Mouse (Mus musculus): ENCODE results near the gene Nans. TPM values are rescaled to one million over a fixed set of nuclear protein-coding genes. Genes with fewer than 3 reads are reported as not detected.

The Nans gene
- polyA plus RNA-seq, 1 experiment from 2014 or later = 96.1 TPM

DNA sequence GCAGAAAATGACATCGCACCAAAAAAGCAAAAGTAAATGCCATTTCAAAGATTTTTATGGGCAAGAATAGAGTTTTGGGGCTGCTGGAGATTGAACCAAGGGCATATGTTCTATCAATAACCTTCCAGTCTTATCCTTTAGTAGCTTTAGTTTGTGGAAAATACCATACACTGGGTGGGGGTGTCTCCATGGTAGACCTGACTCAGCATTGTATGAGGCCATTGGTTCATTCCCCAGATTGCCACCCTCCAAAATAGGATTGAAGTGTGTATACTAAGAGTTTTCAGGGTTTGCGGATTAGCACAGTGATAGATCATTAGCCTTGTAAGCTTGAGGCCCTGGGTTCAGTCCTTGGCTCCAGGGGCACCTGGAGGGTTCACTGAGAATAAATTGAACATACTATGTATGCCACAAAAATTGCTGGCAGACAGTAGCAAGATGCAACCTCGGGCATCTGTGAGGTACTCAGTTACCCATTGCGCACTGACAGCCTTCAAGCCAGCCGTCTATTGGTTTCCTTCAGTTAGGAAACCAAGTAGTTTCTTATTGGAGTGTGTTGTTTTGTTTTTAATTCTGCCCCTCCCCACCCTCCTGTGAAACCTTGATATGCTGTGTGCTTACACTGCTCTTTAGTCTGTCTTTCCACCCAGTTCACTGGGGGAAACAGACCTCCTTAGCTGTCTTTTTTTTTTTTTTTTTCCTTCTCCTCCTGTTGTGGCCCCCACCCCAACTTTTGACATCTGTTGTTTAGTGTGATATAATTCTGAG, 34.8 kb upstream of the Nans start:
- no peaks in the 10 kb centered on the region for H3K27me3 ChIP-seq (ENCODE audit: low read depth, poor library complexity, severe bottlenecking)
- H3K27ac ChIP-seq = no peak overlapping the region
- no peak for DNase-seq (ENCODE audit: low spot score)
- H3K4me3 ChIP-seq = peak overlapping the region; percentile 90
- peaks cover 35% of the 10 kb centered on the region for H3K36me3 ChIP-seq
- no peaks in the 10 kb centered on the region for H3K9me3 ChIP-seq (replicated peaks)
- WGBS = 90% methylated on average over 5 of the region's 5 CpGs
- H3K4me1 ChIP-seq = peaks cover 47% of the 10 kb centered on the region

GRCm38 (mm10) chr4:46456762-46457161, 32.3 kb upstream of the Nans start:
- no peak for DNase-seq (ENCODE audit: low spot score)
- peaks cover 59% of the 10 kb centered on the region for H3K36me3 ChIP-seq
- H3K9me3 ChIP-seq (replicated peaks) = no peaks in the 10 kb centered on the region
- no peak overlapping the region for H3K27ac ChIP-seq
- H3K4me3 ChIP-seq = no peak overlapping the region
- no peaks in the 10 kb centered on the region for H3K27me3 ChIP-seq (ENCODE audit: low read depth, poor library complexity, severe bottlenecking)
- 91% methylated on average over 4 of the region's 4 CpGs for WGBS
- H3K4me1 ChIP-seq = peaks cover 37% of the 10 kb centered on the region

DNA sequence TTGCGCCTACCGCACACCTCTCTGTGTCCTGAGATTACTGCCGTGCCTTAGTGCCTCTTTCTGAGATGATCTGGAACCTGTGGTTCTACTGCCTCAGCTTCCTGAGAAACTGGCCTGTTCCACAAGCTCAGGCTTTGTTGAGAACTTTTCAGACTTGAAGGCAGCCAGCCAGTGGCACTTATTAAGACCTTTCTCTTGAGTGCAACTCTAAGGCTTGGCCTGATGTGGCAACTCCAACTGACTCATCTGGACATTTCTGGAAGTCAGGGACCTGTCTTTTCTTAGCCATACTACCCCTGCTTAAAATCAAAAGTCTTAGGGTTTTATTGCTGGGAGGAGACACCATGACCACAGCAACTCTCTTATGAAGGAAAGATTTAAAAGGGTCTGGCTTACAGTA, 31.9 kb upstream of the Nans start:
- Histone ChIP-seq H3K27me3 (ENCODE audit: low read depth, poor library complexity, severe bottlenecking) (no peaks in the 10 kb centered on the region), H3K4me1 (peaks cover 36% of the 10 kb centered on the region), H3K9me3 (replicated peaks) (no peaks in the 10 kb centered on the region), H3K27ac (no peak overlapping the region), H3K36me3 (peaks cover 63% of the 10 kb centered on the region), H3K4me3 (no peak overlapping the region)
- DNase-seq (ENCODE audit: low spot score) = no peak
- WGBS = over 99% methylated on average over 3 of the region's 3 CpGs

DNA sequence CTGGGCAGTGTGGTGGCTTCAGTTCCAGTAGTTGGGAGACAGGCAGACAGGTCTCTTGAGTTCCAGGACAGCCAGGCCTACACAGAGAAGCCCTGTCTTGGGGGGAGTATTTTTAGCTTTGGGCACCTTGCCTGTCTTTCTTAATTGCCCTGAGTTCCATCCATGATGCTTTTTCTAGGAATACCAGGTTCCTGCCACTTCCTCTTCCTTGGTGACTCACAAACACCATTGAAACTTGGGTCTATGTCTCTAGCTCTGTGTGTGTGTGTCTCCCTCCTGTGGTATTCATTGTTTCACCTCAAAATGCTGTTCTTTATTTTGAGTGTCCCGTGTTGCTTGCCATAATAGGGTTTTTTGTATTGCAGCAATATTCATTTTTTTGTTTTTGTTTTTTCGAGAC, 30.6 kb upstream of the Nans start:
- no peak overlapping the region for H3K27ac ChIP-seq

GRCm38 (mm10) chr4:46463130-46463830, 25.8 kb upstream of the Nans start:
- H3K4me3 ChIP-seq = no peak overlapping the region
- peaks cover 96% of the 10 kb centered on the region for H3K36me3 ChIP-seq
- no peak overlapping the region for H3K27ac ChIP-seq
- 88% methylated on average over 7 of the region's 7 CpGs for WGBS
- DNase-seq (ENCODE audit: low spot score) = no peak
- no peaks in the 10 kb centered on the region for H3K4me1 ChIP-seq
- no peaks in the 10 kb centered on the region for H3K27me3 ChIP-seq (ENCODE audit: low read depth, poor library complexity, severe bottlenecking)
- H3K9me3 ChIP-seq (replicated peaks) = no peaks in the 10 kb centered on the region

More for the DNA sequence above, 30.6 kb upstream of the Nans start:
- Histone ChIP-seq H3K27me3 (ENCODE audit: low read depth, poor library complexity, severe bottlenecking) (no peaks in the 10 kb centered on the region), H3K9me3 (replicated peaks) (no peaks in the 10 kb centered on the region), H3K4me3 (no peak overlapping the region), H3K36me3 (peaks cover 72% of the 10 kb centered on the region), H3K4me1 (peaks cover 24% of the 10 kb centered on the region)
- no peak for DNase-seq (ENCODE audit: low spot score)
- 96% methylated on average over 2 of the region's 2 CpGs for WGBS

- DNase-seq (ENCODE audit: low spot score) = no peak
- 94% methylated on average over 3 of the region's 3 CpGs for WGBS
- Histone ChIP-seq H3K4me3 (no peak overlapping the region), H3K4me1 (no peaks in the 10 kb centered on the region), H3K9me3 (replicated peaks) (no peaks in the 10 kb centered on the region), H3K36me3 (peaks cover 100% of the 10 kb centered on the region), H3K27ac (no peak overlapping the region), H3K27me3 (ENCODE audit: low read depth, poor library complexity, severe bottlenecking) (no peaks in the 10 kb centered on the region)
Measured at GRCm38 (mm10) chr4:46465740-46466139, 23.3 kb upstream of the Nans start.

DNA sequence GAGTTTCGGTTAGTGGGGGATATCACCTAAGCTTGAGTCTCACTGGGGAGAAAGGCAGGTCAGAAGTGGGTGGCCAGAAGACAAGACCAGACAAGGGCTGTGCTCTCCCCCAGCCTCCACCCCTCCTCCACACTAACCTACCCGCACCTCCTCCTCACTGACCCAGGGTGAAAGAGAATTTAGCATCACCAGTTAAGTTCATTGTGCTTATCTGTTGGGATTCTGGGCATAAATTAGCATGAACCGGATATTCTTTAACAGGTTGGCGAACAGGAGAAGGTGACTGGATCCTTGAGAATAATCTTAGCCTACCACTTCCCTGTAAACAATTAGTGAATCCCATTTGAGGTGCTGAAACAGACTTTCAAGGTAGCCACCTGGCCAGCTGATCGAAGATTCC, 13.9 kb upstream of the Nans start:
- Histone ChIP-seq H3K9me3 (replicated peaks) (no peaks in the 10 kb centered on the region), H3K4me1 (no peaks in the 10 kb centered on the region), H3K4me3 (no peak overlapping the region), H3K27ac (no peak overlapping the region), H3K27me3 (ENCODE audit: low read depth, poor library complexity, severe bottlenecking) (no peaks in the 10 kb centered on the region), H3K36me3 (peaks cover 86% of the 10 kb centered on the region)
- 93% methylated on average over 5 of the region's 5 CpGs for WGBS
- no peak for DNase-seq (ENCODE audit: low spot score)

GRCm38 (mm10) chr4:46479081-46479480, 10.0 kb upstream of the Nans start:
- WGBS = 93% methylated on average over 2 of the region's 2 CpGs

GRCm38 (mm10) chr4:46485696-46486417, 3.2 kb upstream of the Nans start:
- H3K27me3 ChIP-seq (ENCODE audit: low read depth, poor library complexity, severe bottlenecking) = no peaks in the 10 kb centered on the region
- peaks cover 17% of the 10 kb centered on the region for H3K4me1 ChIP-seq
- H3K27ac ChIP-seq = no peak overlapping the region; the same call in 1 of the 2 replicates
- WGBS = 47% methylated on average over 14 of the region's 14 CpGs
- H3K9me3 ChIP-seq (replicated peaks) = no peaks in the 10 kb centered on the region
- peak; percentile 42 for DNase-seq (ENCODE audit: low spot score)
- H3K4me3 ChIP-seq = no peak overlapping the region
- 0 out of 2 replicates have a peak, but pooled peaks cover 2% of the 10 kb centered on the region for H3K36me3 ChIP-seq

More at GRCm38 (mm10) chr4:46479081-46479480, 10.0 kb upstream of the Nans start:
- H3K9me3 ChIP-seq (replicated peaks) = no peaks in the 10 kb centered on the region
- H3K4me3 ChIP-seq = no peak overlapping the region; the same call in 1 of the 2 replicates
- H3K27me3 ChIP-seq (ENCODE audit: low read depth, poor library complexity, severe bottlenecking) = no peaks in the 10 kb centered on the region
- peaks cover 47% of the 10 kb centered on the region for H3K36me3 ChIP-seq
- DNase-seq (ENCODE audit: low spot score) = no peak
- no peak overlapping the region for H3K27ac ChIP-seq
- H3K4me1 ChIP-seq = no peaks in the 10 kb centered on the region

GRCm38 (mm10) chr4:46487348-46487747, 1.7 kb upstream of the Nans start:
- peaks cover 11% of the 10 kb centered on the region for H3K36me3 ChIP-seq
- peaks cover 22% of the 10 kb centered on the region for H3K4me1 ChIP-seq
- H3K27ac ChIP-seq = no peak overlapping the region
- no peaks in the 10 kb centered on the region for H3K27me3 ChIP-seq (ENCODE audit: low read depth, poor library complexity, severe bottlenecking)
- H3K4me3 ChIP-seq = no peak overlapping the region
- DNase-seq (ENCODE audit: low spot score) = no peak
- no peaks in the 10 kb centered on the region for H3K9me3 ChIP-seq (replicated peaks)
- WGBS = 95% methylated on average over 5 of the region's 5 CpGs

DNA sequence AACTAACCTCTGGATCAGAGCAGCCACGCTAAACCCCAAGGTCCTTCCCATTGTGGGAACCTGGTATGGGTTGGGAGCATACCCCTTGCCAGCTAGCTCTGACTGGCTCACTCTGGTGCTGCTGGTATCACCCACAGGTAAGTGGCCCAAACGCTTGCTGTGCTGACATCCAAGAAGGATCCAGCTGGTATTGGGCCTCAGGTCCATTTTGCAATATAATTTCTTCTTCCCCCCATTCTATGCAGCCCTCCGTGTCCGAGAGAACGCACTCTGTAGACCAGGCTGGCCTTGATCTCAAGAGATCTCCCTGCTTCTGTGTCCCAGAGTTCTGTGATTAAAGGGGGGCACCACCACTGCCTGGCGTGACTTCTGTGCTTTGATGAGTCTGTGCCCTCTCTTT, 4.0 kb downstream of the Nans start:
- Histone ChIP-seq H3K27me3 (ENCODE audit: low read depth, poor library complexity, severe bottlenecking) (no peaks in the 10 kb centered on the region), H3K4me1 (peaks cover 13% of the 10 kb centered on the region), H3K36me3 (peaks cover 59% of the 10 kb centered on the region), H3K27ac (no peak overlapping the region), H3K9me3 (replicated peaks) (no peaks in the 10 kb centered on the region), H3K4me3 (no peak overlapping the region)
- no peak for DNase-seq (ENCODE audit: low spot score)
- 94% methylated on average over 6 of the region's 6 CpGs for whole genome bisulfite sequencing

DNA sequence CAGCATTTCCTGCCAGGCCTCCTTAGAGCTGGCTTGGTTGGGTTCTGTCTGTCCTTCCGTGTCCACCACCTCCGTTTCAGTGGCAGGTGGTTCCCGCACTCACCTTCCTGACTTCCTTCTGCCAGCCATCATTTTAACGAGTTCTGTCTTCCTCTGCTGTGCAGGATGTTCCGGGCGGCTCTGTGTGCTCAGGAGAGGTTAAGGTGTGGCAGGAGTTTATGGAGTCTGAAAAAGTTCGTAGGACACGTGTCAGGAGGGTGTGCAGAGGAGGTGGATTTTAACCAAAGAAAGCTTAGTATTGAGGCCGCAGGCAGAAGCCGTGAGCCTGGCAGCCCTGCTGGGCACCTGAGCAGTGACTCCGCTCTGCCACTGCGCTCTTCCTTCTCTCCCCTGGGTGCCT, 6.5 kb downstream of the Nans start:
- Histone ChIP-seq H3K27ac (no peak overlapping the region), H3K9me3 (replicated peaks) (no peaks in the 10 kb centered on the region), H3K4me1 (peaks cover 5% of the 10 kb centered on the region; the same call in 1 of the 2 replicates), H3K4me3 (no peak overlapping the region), H3K36me3 (peaks cover 76% of the 10 kb centered on the region), H3K27me3 (ENCODE audit: low read depth, poor library complexity, severe bottlenecking) (no peaks in the 10 kb centered on the region)
- 88% methylated on average over 12 of the region's 12 CpGs for WGBS
- DNase-seq (ENCODE audit: low spot score) = no peak
